Mouse (Mus musculus): ENCODE measurements around the gene Gm281. TPM values are rescaled to one million over a fixed set of nuclear protein-coding genes. Genes with fewer than 3 reads are reported as not detected.
A peak's percentile ranks its signal among the peaks of the same experiment; 100 is the strongest.
"Not testable (repeated sequence)": the region's sequence is repeated elsewhere in the genome, so short reads cannot be mapped to it uniquely, and the experiment has no call there.

The Gm281 gene
- polyA plus RNA-seq, 1 experiment, result not detected

GRCm38 (mm10) chr14:13960482-13961325 lies 46.4 kb upstream of the Gm281 start:
- TF ChIP-seq TCF3 (IDR thresholded peaks at IDR 0.05; ENCODE audit: insufficient read length, low read depth) (no peak), MYOG (IDR thresholded peaks at IDR 0.05; ENCODE audit: control insufficient read depth in 1 of 3, insufficient read depth in 1 of 3, insufficient read length in 2 of 3, low read depth in 2 of 3) (no peak), USF1 (IDR thresholded peaks at IDR 0.05; ENCODE audit: low read depth) (no peak), POLR2AphosphoS2 (IDR thresholded peaks at IDR 0.05; ENCODE audit: insufficient read length, low read depth) (peak; percentile 16), SRF (IDR thresholded peaks at IDR 0.05; ENCODE audit: control insufficient read depth, insufficient read length, low read depth) (no peak), REST (IDR thresholded peaks at IDR 0.05; ENCODE audit: insufficient read depth, insufficient read length) (no peak), E2F4 (IDR thresholded peaks at IDR 0.05; ENCODE audit: insufficient read depth) (no peak), POLR2A (IDR thresholded peaks at IDR 0.05; ENCODE audit: insufficient read length, low read depth) (peak; percentile 62), MAX (IDR thresholded peaks at IDR 0.05; ENCODE audit: low read depth) (no peak)
- peak overlapping the region; percentile 64 for H3K4me3 ChIP-seq
- peaks cover 36% of the 10 kb centered on the region for H3K79me2 ChIP-seq (ENCODE audit: control insufficient read depth, insufficient read depth)
- no peaks in the 10 kb centered on the region for H3K36me3 ChIP-seq (ENCODE audit: control insufficient read depth, insufficient read depth)
- H3K27me3 ChIP-seq (ENCODE audit: control insufficient read depth, insufficient read depth, insufficient read length), result no peaks in the 10 kb centered on the region
- H3K4me2 ChIP-seq (ENCODE audit: low read depth), result peak overlapping the region; percentile 67
- H3ac ChIP-seq (ENCODE audit: control insufficient read depth, insufficient read length), result peak overlapping the region; percentile 99

- Histone ChIP-seq H3K27me3 (ENCODE audit: control insufficient read depth, insufficient read depth, insufficient read length) (no peaks in the 10 kb centered on the region), H3K4me2 (ENCODE audit: low read depth) (peak overlapping the region; percentile 67), H3ac (ENCODE audit: control insufficient read depth, insufficient read length) (peak overlapping the region; percentile 99), H3K4me3 (peak overlapping the region; percentile 64), H3K36me3 (ENCODE audit: control insufficient read depth, insufficient read depth) (no peaks in the 10 kb centered on the region), H3K79me2 (ENCODE audit: control insufficient read depth, insufficient read depth) (peaks cover 42% of the 10 kb centered on the region)
- TF ChIP-seq CEBPB (IDR thresholded peaks at IDR 0.05; ENCODE audit: insufficient read depth, poor library complexity, severe bottlenecking) (no peak), MYOG (IDR thresholded peaks at IDR 0.05; ENCODE audit: control insufficient read depth in 1 of 3, insufficient read depth in 1 of 3, insufficient read length in 2 of 3, low read depth in 2 of 3) (no peak), MAX (IDR thresholded peaks at IDR 0.05; ENCODE audit: low read depth) (no peak), MYOD1 (IDR thresholded peaks at IDR 0.05; ENCODE audit: control insufficient read depth in 1 of 3, insufficient read length in 2 of 3, low read depth in 2 of 3) (no peak)
These were observed 45.8 kb upstream of the Gm281 start for GRCm38 (mm10) chr14:13960079-13960478.

GRCm38 (mm10) chr14:13952151-13952550 lies 37.9 kb upstream of the Gm281 start:
- H3K36me3 ChIP-seq (ENCODE audit: control insufficient read depth, insufficient read depth), result peaks cover 22% of the 10 kb centered on the region

GRCm38 (mm10) chr14:13950401-13950800 lies 36.1 kb upstream of the Gm281 start:
- H3K36me3 ChIP-seq (ENCODE audit: control insufficient read depth, insufficient read depth), result peaks cover 22% of the 10 kb centered on the region
- H3K4me2 ChIP-seq (ENCODE audit: low read depth), result no peak overlapping the region
- H3K79me2 ChIP-seq (ENCODE audit: control insufficient read depth, insufficient read depth), result peaks cover 6% of the 10 kb centered on the region
- TF ChIP-seq MYOD1 (IDR thresholded peaks at IDR 0.05; ENCODE audit: control insufficient read depth in 1 of 3, insufficient read length in 2 of 3, low read depth in 2 of 3) (no peak), TCF3 (IDR thresholded peaks at IDR 0.05; ENCODE audit: insufficient read length, low read depth) (no peak), E2F4 (IDR thresholded peaks at IDR 0.05; ENCODE audit: insufficient read depth) (no peak), TCF12 (IDR thresholded peaks at IDR 0.05; ENCODE audit: insufficient read depth, poor library complexity, severe bottlenecking) (no peak), USF1 (IDR thresholded peaks at IDR 0.05; ENCODE audit: low read depth) (no peak), POLR2A (IDR thresholded peaks at IDR 0.05; ENCODE audit: insufficient read length, low read depth) (no peak), MYOG (IDR thresholded peaks at IDR 0.05; ENCODE audit: control insufficient read depth in 1 of 3, insufficient read depth in 1 of 3, insufficient read length in 2 of 3, low read depth in 2 of 3) (no peak)
- H3K27me3 ChIP-seq (ENCODE audit: control insufficient read depth, insufficient read depth, insufficient read length), result no peaks in the 10 kb centered on the region
- no peak overlapping the region for H3ac ChIP-seq (ENCODE audit: control insufficient read depth, insufficient read length)
- no peak overlapping the region for H3K4me3 ChIP-seq

More at GRCm38 (mm10) chr14:13952151-13952550, 37.9 kb upstream of the Gm281 start:
- peaks cover 10% of the 10 kb centered on the region for H3K79me2 ChIP-seq (ENCODE audit: control insufficient read depth, insufficient read depth)
- H3K4me3 ChIP-seq; H3ac ChIP-seq (ENCODE audit: control insufficient read depth, insufficient read length); H3K27me3 ChIP-seq (ENCODE audit: control insufficient read depth, insufficient read depth, insufficient read length); H3K4me2 ChIP-seq (ENCODE audit: low read depth): not testable (repeated sequence)

GRCm38 (mm10) chr14:13948345-13948744 lies 34.1 kb upstream of the Gm281 start:
- TF ChIP-seq E2F4 (IDR thresholded peaks at IDR 0.05; ENCODE audit: insufficient read depth), result no peak
- TF ChIP-seq CEBPB (IDR thresholded peaks at IDR 0.05; ENCODE audit: insufficient read depth, poor library complexity, severe bottlenecking), result no peak
- no peak for TF ChIP-seq SRF (IDR thresholded peaks at IDR 0.05; ENCODE audit: control insufficient read depth, insufficient read length, low read depth)
- no peak for TF ChIP-seq REST (IDR thresholded peaks at IDR 0.05; ENCODE audit: insufficient read depth, insufficient read length)
- TF ChIP-seq TCF3 (IDR thresholded peaks at IDR 0.05; ENCODE audit: insufficient read length, low read depth), result no peak
- TF ChIP-seq MAX (IDR thresholded peaks at IDR 0.05; ENCODE audit: low read depth), result no peak
- no peak for TF ChIP-seq POLR2A (IDR thresholded peaks at IDR 0.05; ENCODE audit: insufficient read length, low read depth)
- no peak for TF ChIP-seq TCF12 (IDR thresholded peaks at IDR 0.05; ENCODE audit: insufficient read depth, poor library complexity, severe bottlenecking)
- no peak for TF ChIP-seq MYOG (IDR thresholded peaks at IDR 0.05; ENCODE audit: control insufficient read depth in 1 of 3, insufficient read depth in 1 of 3, insufficient read length in 2 of 3, low read depth in 2 of 3)
- TF ChIP-seq MYOD1 (IDR thresholded peaks at IDR 0.05; ENCODE audit: control insufficient read depth in 1 of 3, insufficient read length in 2 of 3, low read depth in 2 of 3), result no peak
- TF ChIP-seq USF1 (IDR thresholded peaks at IDR 0.05; ENCODE audit: low read depth), result no peak
- no peak for TF ChIP-seq POLR2AphosphoS2 (IDR thresholded peaks at IDR 0.05; ENCODE audit: insufficient read length, low read depth)
- H3K79me2 ChIP-seq (ENCODE audit: control insufficient read depth, insufficient read depth), result no peaks in the 10 kb centered on the region
- H3K4me3 ChIP-seq, result no peak overlapping the region
- no peaks in the 10 kb centered on the region for H3K27me3 ChIP-seq (ENCODE audit: control insufficient read depth, insufficient read depth, insufficient read length)
- peaks cover 16% of the 10 kb centered on the region for H3K36me3 ChIP-seq (ENCODE audit: control insufficient read depth, insufficient read depth)
- H3ac ChIP-seq (ENCODE audit: control insufficient read depth, insufficient read length), result no peak overlapping the region
- H3K4me2 ChIP-seq (ENCODE audit: low read depth), result no peak overlapping the region

Measured in myocyte (in vitro differentiated cells).